Comparison of ENCODE assay signal across 8 mouse cellular contexts in genomic region chr2:163693716-163694314, GRCm38 (mm10). TPM values are rescaled to one million over a fixed set of nuclear protein-coding genes. Genes with fewer than 3 reads are reported as not detected.
DNase-seq lines count a peak whose midpoint lies in the region; ATAC-seq and TF ChIP-seq lines count a peak whose summit lies in the region.

No protein-coding gene starts in this region.

- H3K27ac ChIP-seq in embryonic facial prominence, embryonic 11.5 days (replicated peaks; ENCODE audit: low read depth, low read length) = 0 out of 2 replicates have a peak overlapping the region, but pooled peaks have one; percentile 28
- peak overlapping the region; percentile 76 for H3K27ac ChIP-seq in kidney, adult 2 months (ENCODE audit: insufficient read depth, low read depth, low read length)
- no peak overlapping the region for H3K27ac ChIP-seq in forebrain, embryonic 13.5 days

- no peak overlapping the region for H3K4me2 ChIP-seq in embryonic facial prominence, embryonic 11.5 days (ENCODE audit: low read depth, low read length)
- no peak overlapping the region for H3K4me2 ChIP-seq in forebrain, embryonic 13.5 days

- peak; percentile 70 to 78 for DNase-seq in heart, adult 18-20 months
- no peak for DNase-seq in heart, postnatal 25 days (ENCODE audit: low spot score)
- DNase-seq in embryonic facial prominence, embryonic 11.5 days (ENCODE audit: low spot score) = no peak
- DNase-seq in kidney, adult 2 months = peak; percentile 81
- DNase-seq in lung, postnatal 25 days (ENCODE audit: low spot score) = peak; percentile 71
- no peak for DNase-seq in right cerebral cortex, adult 2 months (ENCODE audit: low spot score in 2 of 2)
- DNase-seq in layer of hippocampus, postnatal 10 days (ENCODE audit: low spot score in 2 of 2) = no peak

- no peaks in the 10 kb centered on the region for H3K9me3 ChIP-seq in embryonic facial prominence, embryonic 11.5 days (replicated peaks; ENCODE audit: control insufficient read depth, low read length)
- H3K9me3 ChIP-seq in forebrain, embryonic 13.5 days (replicated peaks) = no peaks in the 10 kb centered on the region

- ATAC-seq in embryonic facial prominence, embryonic 11.5 days (replicated peaks; ENCODE audit: insufficient number of reproducible peaks, low FRiP score, low TSS enrichment, low read depth) = no peak
- ATAC-seq in forebrain, embryonic 13.5 days = no peak

- no peak for TF ChIP-seq POLR2A in kidney, adult 2 months (IDR thresholded peaks at IDR 0.05; ENCODE audit: low read depth, low read length)

- WGBS in embryonic facial prominence, embryonic 11.5 days = 64% methylated on average over 9 of the region's 9 CpGs
- 31% methylated on average over 9 of the region's 9 CpGs for WGBS in kidney, adult 2 months
- WGBS in forebrain, embryonic 13.5 days = 77% methylated on average over 9 of the region's 9 CpGs

- no peak for TF ChIP-seq CTCF in kidney, adult 2 months (conservative IDR thresholded peaks at IDR 0.05; ENCODE audit: insufficient read depth, insufficient read length, low read depth, low read length)

- no peaks in the 10 kb centered on the region for H3K36me3 ChIP-seq in embryonic facial prominence, embryonic 11.5 days (replicated peaks; ENCODE audit: control insufficient read depth, insufficient read depth, low read depth, low read length)
- H3K36me3 ChIP-seq in kidney, adult 2 months (ENCODE audit: control insufficient read depth, insufficient read depth, low read length) = no peaks in the 10 kb centered on the region
- no peaks in the 10 kb centered on the region for H3K36me3 ChIP-seq in forebrain, embryonic 13.5 days (ENCODE audit: poor library complexity, severe bottlenecking)

- no peaks in the 10 kb centered on the region for H3K4me1 ChIP-seq in embryonic facial prominence, embryonic 11.5 days (ENCODE audit: control insufficient read depth, insufficient read depth, low read length)
- peaks cover 28% of the 10 kb centered on the region; the same call in 1 of the 2 replicates for H3K4me1 ChIP-seq in kidney, adult 2 months (ENCODE audit: control insufficient read depth, insufficient read depth, low read length)
- H3K4me1 ChIP-seq in forebrain, embryonic 13.5 days = peaks cover 28% of the 10 kb centered on the region

- H3K27me3 ChIP-seq in embryonic facial prominence, embryonic 11.5 days (ENCODE audit: control insufficient read depth, insufficient read depth, low read length) = no peaks in the 10 kb centered on the region
- no peaks in the 10 kb centered on the region for H3K27me3 ChIP-seq in kidney, adult 2 months (replicated peaks; ENCODE audit: control insufficient read depth, insufficient read depth, low read length)
- H3K27me3 ChIP-seq in forebrain, embryonic 13.5 days = no peaks in the 10 kb centered on the region

- no peak overlapping the region for H3K9ac ChIP-seq in embryonic facial prominence, embryonic 11.5 days (replicated peaks; ENCODE audit: low read length)
- H3K9ac ChIP-seq in forebrain, embryonic 13.5 days = no peak overlapping the region

- no peak overlapping the region for H3K4me3 ChIP-seq in embryonic facial prominence, embryonic 11.5 days (ENCODE audit: low read depth, low read length)
- H3K4me3 ChIP-seq in kidney, adult 2 months (ENCODE audit: insufficient read depth, low read depth, low read length) = peak overlapping the region; percentile 2; the same call in 1 of the 2 replicates
- H3K4me3 ChIP-seq in forebrain, embryonic 13.5 days = no peak overlapping the region

- intact Hi-C loops in heart, postnatal 25 days (cut with DNase I) = no loop called here

RNA-seq across cellular contexts. Expression of gene Pkig, which starts 35.6 kb away (rescaled TPM):
- total RNA-seq in heart, adult 18-20 months (2021) = 100 to 1,000 TPM; 219 to 232 TPM
- 100 to 1,000 TPM; 211 to 235 TPM for total RNA-seq in heart, postnatal 25 days (2021)
- 166 and 173 TPM in 2 replicates for polyA plus RNA-seq in embryonic facial prominence, embryonic 11.5 days (2014; fragmentation: Nextera tagmentation; extraction: Ambion mirVana)
- 100 and 107 TPM in 2 replicates for polyA plus RNA-seq in kidney, adult 2 months (2012; rRNA removed)
- 10 to 100 TPM; 75.4 to 87.8 TPM for total RNA-seq in layer of hippocampus, postnatal 10 days (2021)
- polyA plus RNA-seq in forebrain, embryonic 13.5 days (2015; fragmentation: Nextera tagmentation; extraction: Ambion mirVana) = 169 and 170 TPM in 2 replicates

RNA-seq across cellular contexts. Expression of gene Serinc3, which starts 48.9 kb away (rescaled TPM):
- 100 to 1,000 TPM; 284 to 364 TPM for total RNA-seq in heart, adult 18-20 months (2021)
- 100 to 1,000 TPM; 291 to 357 TPM for total RNA-seq in heart, postnatal 25 days (2021)
- 26.0 and 27.9 TPM in 2 replicates for polyA plus RNA-seq in embryonic facial prominence, embryonic 11.5 days (2014; fragmentation: Nextera tagmentation; extraction: Ambion mirVana)
- 340 and 357 TPM in 2 replicates for polyA plus RNA-seq in kidney, adult 2 months (2012; rRNA removed)
- 100 to 1,000 TPM; 168 to 196 TPM for total RNA-seq in layer of hippocampus, postnatal 10 days (2021)
- 23.9 and 26.4 TPM in 2 replicates for polyA plus RNA-seq in forebrain, embryonic 13.5 days (2015; fragmentation: Nextera tagmentation; extraction: Ambion mirVana)

RNA-seq across cellular contexts. Expression of gene Ada, which starts 56.2 kb away (rescaled TPM):
- total RNA-seq in heart, adult 18-20 months (2021) = 1 to 10 TPM; 1.1 to 1.3 TPM
- under 1 TPM; 0.39 to 0.68 TPM for total RNA-seq in heart, postnatal 25 days (2021)
- polyA plus RNA-seq in embryonic facial prominence, embryonic 11.5 days (2014; fragmentation: Nextera tagmentation; extraction: Ambion mirVana) = 10.3 and 11.0 TPM in 2 replicates
- polyA plus RNA-seq in kidney, adult 2 months (2012; rRNA removed) = 1.8 and 2.4 TPM in 2 replicates
- total RNA-seq in layer of hippocampus, postnatal 10 days (2021) = 1 to 10 TPM; 3.0 to 3.3 TPM
- polyA plus RNA-seq in forebrain, embryonic 13.5 days (2015; fragmentation: Nextera tagmentation; extraction: Ambion mirVana) = 6.6 and 7.3 TPM in 2 replicates

Comparison
In these comparisons a context has a peak if more than half of its experiments do, and no peak if none do; other contexts are left out.
1. DNase-seq: peak in heart, adult 18-20 months (2 of 2), kidney, adult 2 months (single experiment) and lung, postnatal 25 days (single experiment); none in heart, postnatal 25 days (single experiment), embryonic facial prominence, embryonic 11.5 days (single experiment), right cerebral cortex, adult 2 months (0 of 2) and layer of hippocampus, postnatal 10 days (0 of 2).